Mouse (Mus musculus): Measurements from ENCODE around the gene Klhl31. TPM values are rescaled to one million over a fixed set of nuclear protein-coding genes. Genes with fewer than 3 reads are reported as not detected.
A peak's percentile ranks its signal among the peaks of the same experiment; 100 is the strongest.

Gene Klhl31
- polyA plus RNA-seq, 1 experiment from 2014 or later, result 0.10 TPM

- WGBS, result 69% methylated on average over 1 of the region's 1 CpGs
- H3K4me3 ChIP-seq (ENCODE audit: low read length), result no peak overlapping the region
- H3K4me1 ChIP-seq (ENCODE audit: control insufficient read depth, insufficient read depth, low read length), result no peaks in the 10 kb centered on the region
- no peaks in the 10 kb centered on the region for H3K27me3 ChIP-seq (replicated peaks; ENCODE audit: control insufficient read depth, insufficient read depth, low read length)
- H3K4me2 ChIP-seq (ENCODE audit: low read depth, low read length), result no peak overlapping the region
- no peak overlapping the region for H3K9ac ChIP-seq (ENCODE audit: low read depth, low read length)
- no peak overlapping the region for H3K27ac ChIP-seq (ENCODE audit: low read length)
- no peaks in the 10 kb centered on the region for H3K36me3 ChIP-seq (ENCODE audit: control insufficient read depth, insufficient read depth, low read length)
- H3K9me3 ChIP-seq (ENCODE audit: control insufficient read depth, low read length), result no peaks in the 10 kb centered on the region
- peak; percentile 52 for ATAC-seq
Measured at GRCm38 (mm10) chr9:77603965-77604509, 32.3 kb upstream of the Klhl31 start.

GRCm38 (mm10) chr9:77607295-77607694 is 29.0 kb upstream of the Klhl31 start:
- H3K9me3 ChIP-seq (ENCODE audit: control insufficient read depth, low read length), result no peaks in the 10 kb centered on the region
- H3K4me2 ChIP-seq (ENCODE audit: low read depth, low read length), result no peak overlapping the region
- ATAC-seq, result no peak
- no peak overlapping the region for H3K27ac ChIP-seq (ENCODE audit: low read length)
- no peak overlapping the region for H3K9ac ChIP-seq (ENCODE audit: low read depth, low read length)
- no peak overlapping the region for H3K4me3 ChIP-seq (ENCODE audit: low read length)
- no peaks in the 10 kb centered on the region for H3K36me3 ChIP-seq (ENCODE audit: control insufficient read depth, insufficient read depth, low read length)
- no peaks in the 10 kb centered on the region for H3K4me1 ChIP-seq (ENCODE audit: control insufficient read depth, insufficient read depth, low read length)
- WGBS, result 74% methylated on average over 6 of the region's 6 CpGs
- no peaks in the 10 kb centered on the region for H3K27me3 ChIP-seq (replicated peaks; ENCODE audit: control insufficient read depth, insufficient read depth, low read length)

GRCm38 (mm10) chr9:77607840-77608239 is 28.5 kb upstream of the Klhl31 start:
- Histone ChIP-seq H3K4me1 (ENCODE audit: control insufficient read depth, insufficient read depth, low read length) (peaks cover 1% of the 10 kb centered on the region), H3K4me2 (ENCODE audit: low read depth, low read length) (no peak overlapping the region), H3K36me3 (ENCODE audit: control insufficient read depth, insufficient read depth, low read length) (no peaks in the 10 kb centered on the region), H3K4me3 (ENCODE audit: low read length) (no peak overlapping the region), H3K9me3 (ENCODE audit: control insufficient read depth, low read length) (no peaks in the 10 kb centered on the region), H3K27me3 (replicated peaks; ENCODE audit: control insufficient read depth, insufficient read depth, low read length) (no peaks in the 10 kb centered on the region), H3K9ac (ENCODE audit: low read depth, low read length) (no peak overlapping the region), H3K27ac (ENCODE audit: low read length) (no peak overlapping the region)
- ATAC-seq, result no peak
- whole genome bisulfite sequencing, result 30% methylated on average over 6 of the region's 7 CpGs

GRCm38 (mm10) chr9:77610811-77611210 is 25.5 kb upstream of the Klhl31 start:
- Histone ChIP-seq H3K36me3 (ENCODE audit: control insufficient read depth, insufficient read depth, low read length) (no peaks in the 10 kb centered on the region), H3K4me1 (ENCODE audit: control insufficient read depth, insufficient read depth, low read length) (peaks cover 3% of the 10 kb centered on the region), H3K4me2 (ENCODE audit: low read depth, low read length) (no peak overlapping the region), H3K27ac (ENCODE audit: low read length) (no peak overlapping the region), H3K4me3 (ENCODE audit: low read length) (no peak overlapping the region), H3K9ac (ENCODE audit: low read depth, low read length) (no peak overlapping the region), H3K27me3 (replicated peaks; ENCODE audit: control insufficient read depth, insufficient read depth, low read length) (no peaks in the 10 kb centered on the region), H3K9me3 (ENCODE audit: control insufficient read depth, low read length) (no peaks in the 10 kb centered on the region)
- ATAC-seq, result no peak

DNA sequence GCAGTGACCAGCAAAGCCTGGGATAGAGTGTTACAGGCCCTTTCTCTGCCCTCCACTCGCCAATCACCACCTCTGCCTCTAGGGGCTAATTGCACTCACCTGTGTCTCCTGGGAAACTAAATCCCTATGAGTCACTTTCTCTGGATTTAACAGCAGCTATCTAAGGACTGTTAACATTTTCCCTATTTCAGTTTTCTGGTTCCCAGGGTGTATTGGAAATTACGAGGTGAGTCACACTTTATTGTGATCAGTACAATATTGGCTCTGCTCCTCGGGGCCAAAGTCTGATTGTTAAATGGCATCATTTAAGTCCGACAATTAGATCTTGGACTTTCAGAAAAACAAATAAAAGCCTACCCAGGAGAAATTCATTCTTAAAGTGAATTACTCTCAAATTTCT is 24.0 kb upstream of the Klhl31 start:
- no peaks in the 10 kb centered on the region for H3K27me3 ChIP-seq (replicated peaks; ENCODE audit: control insufficient read depth, insufficient read depth, low read length)
- H3K36me3 ChIP-seq (ENCODE audit: control insufficient read depth, insufficient read depth, low read length), result no peaks in the 10 kb centered on the region
- WGBS, result 52% methylated on average over 4 of the region's 4 CpGs
- H3K4me2 ChIP-seq (ENCODE audit: low read depth, low read length), result no peak overlapping the region
- no peaks in the 10 kb centered on the region for H3K9me3 ChIP-seq (ENCODE audit: control insufficient read depth, low read length)
- H3K4me1 ChIP-seq (ENCODE audit: control insufficient read depth, insufficient read depth, low read length), result peaks cover 3% of the 10 kb centered on the region
- no peak overlapping the region for H3K27ac ChIP-seq (ENCODE audit: low read length)
- no peak overlapping the region for H3K4me3 ChIP-seq (ENCODE audit: low read length)
- ATAC-seq, result peak; percentile 95
- H3K9ac ChIP-seq (ENCODE audit: low read depth, low read length), result no peak overlapping the region

GRCm38 (mm10) chr9:77615868-77616267 is 20.4 kb upstream of the Klhl31 start:
- WGBS, result 69% methylated on average over 4 of the region's 4 CpGs
- H3K9me3 ChIP-seq (ENCODE audit: control insufficient read depth, low read length), result no peaks in the 10 kb centered on the region

GRCm38 (mm10) chr9:77616796-77617195 is 19.5 kb upstream of the Klhl31 start:
- Histone ChIP-seq H3K27me3 (replicated peaks; ENCODE audit: control insufficient read depth, insufficient read depth, low read length) (no peaks in the 10 kb centered on the region), H3K4me3 (ENCODE audit: low read length) (no peak overlapping the region), H3K4me1 (ENCODE audit: control insufficient read depth, insufficient read depth, low read length) (peaks cover 3% of the 10 kb centered on the region), H3K4me2 (ENCODE audit: low read depth, low read length) (no peak overlapping the region), H3K9ac (ENCODE audit: low read depth, low read length) (no peak overlapping the region), H3K9me3 (ENCODE audit: control insufficient read depth, low read length) (no peaks in the 10 kb centered on the region), H3K36me3 (ENCODE audit: control insufficient read depth, insufficient read depth, low read length) (no peaks in the 10 kb centered on the region), H3K27ac (ENCODE audit: low read length) (no peak overlapping the region)
- WGBS, result 62% methylated on average over 4 of the region's 4 CpGs
- ATAC-seq, result no peak

More at GRCm38 (mm10) chr9:77615868-77616267, 20.4 kb upstream of the Klhl31 start:
- H3K27me3 ChIP-seq (replicated peaks; ENCODE audit: control insufficient read depth, insufficient read depth, low read length), result no peaks in the 10 kb centered on the region
- H3K4me1 ChIP-seq (ENCODE audit: control insufficient read depth, insufficient read depth, low read length), result peaks cover 3% of the 10 kb centered on the region
- no peak overlapping the region for H3K4me2 ChIP-seq (ENCODE audit: low read depth, low read length)
- H3K27ac ChIP-seq (ENCODE audit: low read length), result no peak overlapping the region
- H3K4me3 ChIP-seq (ENCODE audit: low read length), result no peak overlapping the region
- no peak for ATAC-seq
- no peaks in the 10 kb centered on the region for H3K36me3 ChIP-seq (ENCODE audit: control insufficient read depth, insufficient read depth, low read length)
- no peak overlapping the region for H3K9ac ChIP-seq (ENCODE audit: low read depth, low read length)

- Histone ChIP-seq H3K36me3 (ENCODE audit: control insufficient read depth, insufficient read depth, low read length) (no peaks in the 10 kb centered on the region), H3K9ac (ENCODE audit: low read depth, low read length) (no peak overlapping the region), H3K4me2 (ENCODE audit: low read depth, low read length) (no peak overlapping the region), H3K4me3 (ENCODE audit: low read length) (no peak overlapping the region), H3K27ac (ENCODE audit: low read length) (no peak overlapping the region), H3K27me3 (replicated peaks; ENCODE audit: control insufficient read depth, insufficient read depth, low read length) (no peaks in the 10 kb centered on the region), H3K9me3 (ENCODE audit: control insufficient read depth, low read length) (no peaks in the 10 kb centered on the region), H3K4me1 (ENCODE audit: control insufficient read depth, insufficient read depth, low read length) (peaks cover 2% of the 10 kb centered on the region)
- no peak for ATAC-seq
- WGBS, result 66% methylated on average over 6 of the region's 6 CpGs
Measured at GRCm38 (mm10) chr9:77617751-77618150, 18.5 kb upstream of the Klhl31 start.

DNA sequence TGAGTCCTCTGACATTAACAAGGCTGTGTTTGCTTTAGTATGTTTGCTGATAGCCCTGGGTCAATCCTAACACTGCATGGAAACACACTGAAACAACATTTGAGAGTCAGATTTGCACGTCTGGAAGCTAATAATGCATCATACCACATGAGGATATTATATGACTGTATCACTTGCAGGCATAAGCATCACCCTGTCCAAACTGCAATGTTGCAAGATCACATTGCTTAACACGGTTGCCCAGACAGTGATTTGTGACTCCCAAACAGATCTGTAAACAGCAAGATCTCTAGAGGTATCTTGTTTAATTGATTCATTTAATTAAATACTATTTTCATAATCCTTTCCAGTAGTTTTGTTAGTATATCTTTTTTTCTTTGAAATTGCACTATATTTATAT is 17.9 kb upstream of the Klhl31 start:
- 56% methylated on average over 2 of the region's 2 CpGs for WGBS
- Histone ChIP-seq H3K9me3 (ENCODE audit: control insufficient read depth, low read length) (no peaks in the 10 kb centered on the region), H3K27ac (ENCODE audit: low read length) (no peak overlapping the region)

DNA sequence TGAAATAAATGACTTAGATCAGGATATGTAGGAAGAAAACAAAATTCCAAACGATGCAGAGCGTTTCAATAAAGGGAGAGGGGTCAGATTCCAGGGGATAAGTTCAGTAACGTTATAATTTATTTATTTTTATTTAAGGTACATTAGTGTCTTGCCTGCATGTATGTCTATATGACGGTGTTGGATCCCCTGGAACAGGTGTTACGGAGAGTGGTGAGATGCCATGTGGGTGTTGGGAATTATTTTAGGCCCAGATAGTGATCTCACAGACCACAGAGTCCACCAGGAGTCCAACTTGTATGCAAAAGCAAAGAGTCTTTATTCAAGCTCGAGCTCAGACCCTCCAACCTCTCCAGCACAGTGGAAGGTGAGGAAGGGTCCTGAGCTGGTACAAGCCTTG is 16.2 kb upstream of the Klhl31 start:
- 85% methylated on average over 6 of the region's 6 CpGs for WGBS

More for the DNA sequence above, 17.9 kb upstream of the Klhl31 start:
- no peak overlapping the region for H3K4me3 ChIP-seq (ENCODE audit: low read length)
- no peaks in the 10 kb centered on the region for H3K36me3 ChIP-seq (ENCODE audit: control insufficient read depth, insufficient read depth, low read length)
- H3K4me2 ChIP-seq (ENCODE audit: low read depth, low read length), result no peak overlapping the region
- no peak overlapping the region for H3K9ac ChIP-seq (ENCODE audit: low read depth, low read length)
- ATAC-seq, result no peak
- H3K4me1 ChIP-seq (ENCODE audit: control insufficient read depth, insufficient read depth, low read length), result no peaks in the 10 kb centered on the region
- H3K27me3 ChIP-seq (replicated peaks; ENCODE audit: control insufficient read depth, insufficient read depth, low read length), result no peaks in the 10 kb centered on the region

More for the DNA sequence above, 16.2 kb upstream of the Klhl31 start:
- ATAC-seq, result no peak
- Histone ChIP-seq H3K9me3 (ENCODE audit: control insufficient read depth, low read length) (no peaks in the 10 kb centered on the region), H3K4me1 (ENCODE audit: control insufficient read depth, insufficient read depth, low read length) (no peaks in the 10 kb centered on the region), H3K4me3 (ENCODE audit: low read length) (no peak overlapping the region), H3K36me3 (ENCODE audit: control insufficient read depth, insufficient read depth, low read length) (no peaks in the 10 kb centered on the region), H3K9ac (ENCODE audit: low read depth, low read length) (no peak overlapping the region), H3K27ac (ENCODE audit: low read length) (no peak overlapping the region), H3K27me3 (replicated peaks; ENCODE audit: control insufficient read depth, insufficient read depth, low read length) (no peaks in the 10 kb centered on the region), H3K4me2 (ENCODE audit: low read depth, low read length) (no peak overlapping the region)

Data from intestine, embryonic 16.5 days (tissue).